Mouse (Mus musculus) cortical plate, adult 2 months (tissue): ENCODE data around the gene Traf3ip3.

ENCODE experiments used
- CTCF ChIP-seq: fragments of 200-500 bp; IDR thresholded peaks from 2 replicates; pipeline ENCODE4 v1.5.1; 2011; ENCODE audit warnings: mild to moderate bottlenecking, control low read depth, low read length; ENCODE audit not compliant: insufficient read depth; ENCODE audit errors: extremely low read depth
- POLR2A ChIP-seq: fragments of 200-500 bp; IDR thresholded peaks from 2 replicates; pipeline ENCODE4 v1.6.1; 2011; ENCODE audit warnings: mild to moderate bottlenecking, low read length, control low read depth; ENCODE audit not compliant: insufficient read depth; ENCODE audit errors: extremely low read depth

DNA sequence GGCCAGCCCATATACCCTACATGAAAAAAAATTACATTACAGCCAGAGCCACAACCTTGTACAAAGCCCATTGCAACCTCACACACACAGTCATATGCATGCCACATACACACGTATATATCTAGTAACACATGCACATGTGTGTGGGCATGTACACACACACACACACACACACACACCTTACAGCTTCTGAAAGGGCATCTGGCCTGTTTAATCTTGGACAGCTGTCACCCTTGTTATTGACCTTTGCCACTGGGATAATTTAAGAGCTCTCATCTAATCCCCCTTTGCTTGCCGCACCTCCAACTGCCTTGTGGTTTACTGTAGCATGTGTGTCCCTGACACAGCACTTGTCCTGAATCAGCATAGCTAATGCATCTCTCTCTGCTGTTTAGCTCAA, 2.3 kb upstream of the Traf3ip3 start:
- TF ChIP-seq CTCF = no peak
- TF ChIP-seq POLR2A = no peak
